Mouse (Mus musculus) cortical plate, adult 2 months (tissue): ENCODE measurements around the gene Tex38.

Source experiments
- CTCF ChIP-seq: fragments of 200-500 bp; IDR thresholded peaks from 2 replicates; pipeline ENCODE4 v1.5.1; 2011; ENCODE audit warnings: mild to moderate bottlenecking, control low read depth, low read length; ENCODE audit not compliant: insufficient read depth; ENCODE audit errors: extremely low read depth
- POLR2A ChIP-seq: fragments of 200-500 bp; IDR thresholded peaks from 2 replicates; pipeline ENCODE4 v1.6.1; 2011; ENCODE audit warnings: mild to moderate bottlenecking, low read length, control low read depth; ENCODE audit not compliant: insufficient read depth; ENCODE audit errors: extremely low read depth

- TF ChIP-seq CTCF (no peak), POLR2A (no peak)
These were observed 47.1 kb downstream of the Tex38 start for GRCm38 (mm10) chr4:115733746-115734145.
